In the genomic region with DNA sequence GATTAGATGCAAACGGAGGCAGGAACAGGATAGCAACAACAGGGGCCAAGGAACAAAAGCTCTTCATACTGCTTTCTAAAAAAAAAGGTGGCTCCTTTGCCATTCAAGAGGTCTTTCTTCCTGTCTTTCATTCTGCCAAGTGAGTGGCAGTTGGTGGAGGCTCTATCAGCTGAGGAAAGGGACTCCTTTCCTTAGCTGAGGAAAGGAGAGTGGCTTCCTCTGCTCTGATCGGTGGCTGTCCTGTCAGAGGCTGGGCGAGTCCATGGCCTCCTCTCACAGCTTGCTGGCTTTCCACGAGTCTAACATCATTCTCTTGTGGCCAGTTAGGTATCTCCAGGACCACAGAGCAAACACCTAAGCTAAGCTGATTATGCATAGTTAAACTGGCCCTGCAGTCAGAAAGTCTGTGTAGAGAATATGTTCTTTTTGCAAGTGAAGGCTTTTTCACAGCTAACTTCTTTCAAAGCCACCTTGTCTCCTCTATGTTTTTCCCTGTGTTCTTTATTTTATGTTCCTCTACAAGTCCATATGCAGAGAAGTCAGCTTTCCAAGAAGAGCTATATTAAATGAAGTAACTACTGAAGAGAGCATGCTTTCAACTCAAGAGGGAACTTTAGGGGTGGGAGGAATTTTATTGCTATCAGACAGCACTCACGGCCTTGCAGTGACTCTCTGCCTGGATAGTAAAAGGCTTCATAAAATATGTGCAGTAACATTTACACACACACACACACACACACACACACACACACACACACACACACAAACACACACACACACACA, we compare ENCODE assay signal across 25 mouse cellular contexts.
DNase-seq lines count a peak whose midpoint lies in the region; ATAC-seq lines count a peak whose summit lies in the region.
"Had no signal": no experiment of that assay in that cellular context is flagged by ENCODE, and none has a peak within 500 bp of the region (broad histone marks: within the 10 kb centered on the region; RNA-seq: fewer than 3 reads in every experiment).

No protein-coding gene starts in this region.

- no peaks in the 10 kb centered on the region for H3K9me3 ChIP-seq in heart, embryonic 13.5 days
- H3K9me3 ChIP-seq in lung, embryonic 15.5 days = no peaks in the 10 kb centered on the region
- H3K9me3 ChIP-seq in intestine, embryonic 15.5 days = no peaks in the 10 kb centered on the region
- H3K9me3 ChIP-seq in limb, embryonic 15.5 days = no peaks in the 10 kb centered on the region
- H3K9me3 ChIP-seq: embryonic facial prominence, embryonic 12.5 days; liver, embryonic 15.5 days; midbrain, embryonic 12.5 days had no signal

- ATAC-seq in heart, embryonic 13.5 days (ENCODE audit: extremely low read depth, insufficient number of reproducible peaks, low FRiP score, low TSS enrichment) = no peak
- ATAC-seq in lung, embryonic 15.5 days (ENCODE audit: borderline replicate concordance, extremely low read depth, low FRiP score, low TSS enrichment) = peak; percentile 49; the same call in 1 of the 2 replicates
- peak; percentile 67 for ATAC-seq in intestine, embryonic 15.5 days
- no peak for ATAC-seq in limb, embryonic 15.5 days (ENCODE audit: insufficient number of reproducible peaks, low FRiP score, low TSS enrichment, low read depth)
- ATAC-seq: forebrain, embryonic 14.5 days; hindbrain, postnatal 0 days had no signal

- H3K4me2 ChIP-seq in heart, embryonic 13.5 days = no peak overlapping the region
- no peak overlapping the region for H3K4me2 ChIP-seq in lung, embryonic 15.5 days
- peak overlapping the region; percentile 38 for H3K4me2 ChIP-seq in intestine, embryonic 15.5 days (replicated peaks)
- H3K4me2 ChIP-seq in limb, embryonic 15.5 days = no peak overlapping the region
- H3K4me2 ChIP-seq: embryonic facial prominence, embryonic 12.5 days; liver, embryonic 15.5 days; midbrain, embryonic 12.5 days had no signal

- 39% methylated on average over 5 of the region's 5 CpGs for WGBS in heart, embryonic 13.5 days
- WGBS in lung, embryonic 15.5 days = 47% methylated on average over 5 of the region's 5 CpGs
- WGBS in intestine, embryonic 15.5 days = 61% methylated on average over 5 of the region's 5 CpGs
- WGBS in limb, embryonic 15.5 days = 54% methylated on average over 5 of the region's 5 CpGs

- H3K27me3 ChIP-seq in heart, embryonic 13.5 days (replicated peaks) = no peaks in the 10 kb centered on the region
- H3K27me3 ChIP-seq in lung, embryonic 15.5 days = no peaks in the 10 kb centered on the region
- no peaks in the 10 kb centered on the region for H3K27me3 ChIP-seq in intestine, embryonic 15.5 days (replicated peaks)
- no peaks in the 10 kb centered on the region for H3K27me3 ChIP-seq in limb, embryonic 15.5 days
- H3K27me3 ChIP-seq: embryonic facial prominence, embryonic 12.5 days; liver, embryonic 15.5 days; midbrain, embryonic 12.5 days had no signal

- no peak for DNase-seq in heart, postnatal 36 days
- DNase-seq in lung, postnatal 25 days (ENCODE audit: low spot score) = no peak
- no peak for DNase-seq in adrenal gland, postnatal 25 days
- DNase-seq: adrenal gland, adult 2 months; cerebellum, adult 11-12 months; cerebellum, postnatal 10 days; gastrocnemius, postnatal 10 days; kidney, adult 2 months; liver; thymus, adult 2 months; thymus, postnatal 4 days had no signal

- intact Hi-C loops in heart, postnatal 36 days (cut with DNase I) = no loop called here

- no peak overlapping the region for H3K4me3 ChIP-seq in heart, embryonic 13.5 days
- H3K4me3 ChIP-seq in lung, embryonic 15.5 days = no peak overlapping the region
- H3K4me3 ChIP-seq in intestine, embryonic 15.5 days (replicated peaks) = no peak overlapping the region
- no peak overlapping the region for H3K4me3 ChIP-seq in limb, embryonic 15.5 days
- H3K4me3 ChIP-seq: embryonic facial prominence, embryonic 12.5 days; erythroblast, embryonic 14.5 days; left cerebral cortex, adult 2 months; liver, embryonic 15.5 days; midbrain, embryonic 12.5 days had no signal

- H3K9ac ChIP-seq in heart, embryonic 13.5 days = 0 out of 2 replicates have a peak overlapping the region, but pooled peaks have one; percentile 44
- H3K9ac ChIP-seq in lung, embryonic 15.5 days = no peak overlapping the region
- H3K9ac ChIP-seq in intestine, embryonic 15.5 days = no peak overlapping the region
- no peak overlapping the region for H3K9ac ChIP-seq in limb, embryonic 15.5 days
- H3K9ac ChIP-seq: embryonic facial prominence, embryonic 12.5 days; liver, embryonic 15.5 days; midbrain, embryonic 12.5 days had no signal

- peaks cover 18% of the 10 kb centered on the region for H3K36me3 ChIP-seq in heart, embryonic 13.5 days
- no peaks in the 10 kb centered on the region for H3K36me3 ChIP-seq in lung, embryonic 15.5 days
- no peaks in the 10 kb centered on the region for H3K36me3 ChIP-seq in intestine, embryonic 15.5 days
- H3K36me3 ChIP-seq in limb, embryonic 15.5 days = no peaks in the 10 kb centered on the region
- H3K36me3 ChIP-seq: liver, embryonic 15.5 days had no signal

- peak overlapping the region; percentile 48 for H3K27ac ChIP-seq in heart, embryonic 13.5 days (replicated peaks)
- 0 out of 2 replicates have a peak overlapping the region, but pooled peaks have one; percentile 2 for H3K27ac ChIP-seq in lung, embryonic 15.5 days
- H3K27ac ChIP-seq in intestine, embryonic 15.5 days = no peak overlapping the region
- H3K27ac ChIP-seq in limb, embryonic 15.5 days = peak overlapping the region; percentile 62
- H3K27ac ChIP-seq: embryonic facial prominence, embryonic 12.5 days; hindbrain, postnatal 0 days; kidney, postnatal 0 days; left cerebral cortex, adult 2 months; liver, embryonic 15.5 days; macrophage; midbrain, embryonic 12.5 days; stomach, postnatal 0 days had no signal

- H3K4me1 ChIP-seq in heart, embryonic 13.5 days = peaks cover 66% of the 10 kb centered on the region
- H3K4me1 ChIP-seq in lung, embryonic 15.5 days = peaks cover 16% of the 10 kb centered on the region
- H3K4me1 ChIP-seq in intestine, embryonic 15.5 days (replicated peaks) = no peaks in the 10 kb centered on the region; the same call in 1 of the 2 replicates
- H3K4me1 ChIP-seq in limb, embryonic 15.5 days = peaks cover 22% of the 10 kb centered on the region
- H3K4me1 ChIP-seq: embryonic facial prominence, embryonic 12.5 days; liver, embryonic 15.5 days had no signal

Comparison
In these comparisons a context has a peak if more than half of its experiments do, and no peak if none do; other contexts are left out.
1. ATAC-seq: peak in lung, embryonic 15.5 days (single experiment) and intestine, embryonic 15.5 days (single experiment); none in heart, embryonic 13.5 days (single experiment) and limb, embryonic 15.5 days (single experiment).